Mouse (Mus musculus) liver, adult 2 months (tissue): Measurements from ENCODE around the gene Col25a1.

ENCODE experiments used
- CTCF ChIP-seq: fragments of 200-500 bp; IDR thresholded peaks from 2 replicates; pipeline ENCODE4 v1.5.1; 2011; ENCODE audit warnings: low read depth, low read length, control low read depth
- POLR2A ChIP-seq: fragments of 200-500 bp; IDR thresholded peaks from 2 replicates; pipeline ENCODE4 v1.6.1; 2011; ENCODE audit warnings: low read length, control low read depth; ENCODE audit not compliant: insufficient read depth; ENCODE audit errors: extremely low read depth

DNA sequence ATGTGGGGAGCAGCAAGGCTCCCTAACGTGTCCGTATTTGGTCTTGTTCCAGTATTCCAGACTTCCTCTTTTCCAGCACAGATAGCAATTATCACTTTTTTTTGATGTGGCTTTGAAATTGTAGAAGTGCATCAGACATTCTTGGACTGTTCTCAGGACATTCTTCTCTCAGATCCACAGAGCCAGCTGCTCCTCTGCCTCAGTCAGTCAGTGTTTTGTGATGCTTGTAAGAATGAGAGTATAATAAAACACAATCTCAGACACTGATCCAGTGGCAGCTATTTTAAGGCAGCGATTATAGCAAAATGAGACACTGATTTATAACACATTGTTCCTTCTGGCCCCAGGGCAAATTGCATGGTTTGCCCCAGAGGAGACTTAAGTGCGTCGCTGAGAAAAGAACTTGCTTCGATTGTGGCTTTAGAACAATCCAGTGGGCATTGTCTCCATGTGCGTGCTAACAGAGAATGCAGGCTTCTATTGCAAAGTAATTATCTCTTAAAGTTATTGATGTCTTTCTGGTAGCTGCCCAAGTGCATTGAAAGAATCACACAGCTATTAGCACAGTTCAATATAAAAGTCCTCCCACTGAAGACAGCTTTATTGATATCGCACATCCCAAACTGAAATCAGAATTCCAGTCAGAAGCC is 111.5 kb downstream of the Col25a1 start:
- TF ChIP-seq CTCF (no peak), POLR2A (no peak)
